Mouse (Mus musculus): Measurements from ENCODE around the gene Arid5b. TPM values are rescaled to one million over a fixed set of nuclear protein-coding genes. Genes with fewer than 3 reads are reported as not detected.

Gene Arid5b
- polyA plus RNA-seq, 1 experiment from 2014 or later = 12.2 TPM

DNA sequence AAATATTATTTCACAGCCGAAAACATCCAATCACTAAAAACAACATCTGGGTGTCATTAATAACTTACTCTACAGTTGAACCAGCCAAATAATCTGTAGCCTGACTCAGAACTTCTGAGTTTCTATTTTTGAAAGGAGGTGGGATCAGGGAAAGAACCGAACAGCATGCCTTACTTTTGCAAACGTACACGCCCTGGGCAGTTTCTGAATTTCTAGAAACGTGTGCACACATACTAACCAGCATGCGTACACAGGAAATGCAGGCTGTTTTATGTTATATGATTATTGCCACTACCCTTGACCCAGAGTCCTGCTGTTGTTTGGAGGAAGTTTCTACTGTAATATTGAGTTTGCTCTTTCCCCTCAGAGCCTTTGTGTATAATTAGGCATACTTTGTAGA lies 109.9 kb downstream of the Arid5b start:
- 72% methylated on average over 6 of the region's 6 CpGs for WGBS (ENCODE audit: insufficient replicate concordance)
- no peak for DNase-seq
- ATAC-seq = no peak
- Histone ChIP-seq H3K27me3 (ENCODE audit: insufficient read depth, low read length) (no peaks in the 10 kb centered on the region), H3K36me3 (replicated peaks; ENCODE audit: insufficient read depth, low read length) (no peaks in the 10 kb centered on the region), H3K9ac (replicated peaks) (no peak overlapping the region), H3K4me2 (ENCODE audit: low read depth, low read length) (no peak overlapping the region), H3K4me3 (ENCODE audit: low read depth, low read length) (no peak overlapping the region), H3K4me1 (ENCODE audit: insufficient read depth) (peaks cover 21% of the 10 kb centered on the region), H3K27ac (ENCODE audit: low read depth) (no peak overlapping the region), H3K9me3 (ENCODE audit: low read length) (no peaks in the 10 kb centered on the region)
- no peak for TF ChIP-seq CTCF (IDR thresholded peaks at IDR 0.05; ENCODE audit: low read depth)
- no peak for TF ChIP-seq EP300 (IDR thresholded peaks at IDR 0.05; ENCODE audit: low read depth)

DNA sequence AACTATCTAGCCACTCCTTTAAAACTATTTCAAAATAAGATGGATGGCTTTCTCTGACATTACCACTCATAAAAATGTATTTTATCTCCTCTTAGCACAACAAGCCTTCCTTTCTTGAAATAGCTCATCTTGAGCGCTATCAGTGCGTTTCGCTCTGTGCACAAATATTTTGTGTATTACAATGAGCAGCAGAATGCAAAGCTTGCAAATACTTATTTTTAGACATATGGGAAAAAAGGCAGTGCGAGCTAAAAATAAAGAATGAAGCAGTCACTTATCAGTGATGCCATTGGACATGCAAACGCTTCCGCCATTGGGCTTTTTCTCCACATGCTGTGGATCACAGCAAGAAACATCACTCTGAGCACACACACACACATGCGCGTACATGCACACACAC lies 110.4 kb downstream of the Arid5b start:
- Histone ChIP-seq H3K9me3 (ENCODE audit: low read length) (no peaks in the 10 kb centered on the region), H3K4me2 (ENCODE audit: low read depth, low read length) (no peak overlapping the region), H3K27ac (ENCODE audit: low read depth) (0 out of 2 replicates have a peak overlapping the region, but pooled peaks have one; percentile 16), H3K4me1 (ENCODE audit: insufficient read depth) (peaks cover 21% of the 10 kb centered on the region), H3K27me3 (ENCODE audit: insufficient read depth, low read length) (no peaks in the 10 kb centered on the region), H3K36me3 (replicated peaks; ENCODE audit: insufficient read depth, low read length) (no peaks in the 10 kb centered on the region), H3K9ac (replicated peaks) (no peak overlapping the region), H3K4me3 (ENCODE audit: low read depth, low read length) (no peak overlapping the region)
- ATAC-seq = peak; percentile 33
- TF ChIP-seq CTCF (IDR thresholded peaks at IDR 0.05; ENCODE audit: low read depth) (no peak), EP300 (IDR thresholded peaks at IDR 0.05; ENCODE audit: low read depth) (peak; percentile 36; the same call in 1 of the 2 replicates)
- 76% methylated on average over 8 of the region's 8 CpGs for WGBS (ENCODE audit: insufficient replicate concordance)
- no peak for DNase-seq

DNA sequence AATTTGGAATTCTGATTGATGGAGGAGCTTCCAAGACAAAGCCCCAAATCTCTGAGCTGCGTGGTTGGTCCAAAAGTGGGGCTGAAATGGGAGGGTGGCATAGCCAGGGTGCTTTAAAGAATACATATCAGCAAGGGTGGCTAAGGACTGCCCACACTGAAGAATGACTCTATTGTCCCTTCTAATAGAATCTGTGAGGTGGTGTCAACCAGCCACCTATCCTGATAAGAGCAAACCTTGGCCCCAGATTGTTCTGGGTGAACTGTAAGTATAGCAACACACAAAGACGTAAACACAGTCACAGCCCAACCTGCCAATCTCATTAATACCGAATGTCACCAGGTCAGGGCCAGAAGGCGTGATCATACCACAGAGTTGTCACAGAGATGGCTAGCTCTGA lies 111.4 kb downstream of the Arid5b start:
- Histone ChIP-seq H3K9ac (replicated peaks) (no peak overlapping the region), H3K4me1 (ENCODE audit: insufficient read depth) (peaks cover 21% of the 10 kb centered on the region), H3K27ac (ENCODE audit: low read depth) (no peak overlapping the region), H3K4me2 (ENCODE audit: low read depth, low read length) (no peak overlapping the region), H3K9me3 (ENCODE audit: low read length) (no peaks in the 10 kb centered on the region), H3K27me3 (ENCODE audit: insufficient read depth, low read length) (no peaks in the 10 kb centered on the region), H3K36me3 (replicated peaks; ENCODE audit: insufficient read depth, low read length) (no peaks in the 10 kb centered on the region; the same call in 1 of the 2 replicates), H3K4me3 (ENCODE audit: low read depth, low read length) (no peak overlapping the region)
- TF ChIP-seq EP300 (IDR thresholded peaks at IDR 0.05; ENCODE audit: low read depth) (no peak), CTCF (IDR thresholded peaks at IDR 0.05; ENCODE audit: low read depth) (no peak)
- DNase-seq (no peak), ATAC-seq (no peak)
- WGBS (ENCODE audit: insufficient replicate concordance) = 68% methylated on average over 4 of the region's 4 CpGs

DNA sequence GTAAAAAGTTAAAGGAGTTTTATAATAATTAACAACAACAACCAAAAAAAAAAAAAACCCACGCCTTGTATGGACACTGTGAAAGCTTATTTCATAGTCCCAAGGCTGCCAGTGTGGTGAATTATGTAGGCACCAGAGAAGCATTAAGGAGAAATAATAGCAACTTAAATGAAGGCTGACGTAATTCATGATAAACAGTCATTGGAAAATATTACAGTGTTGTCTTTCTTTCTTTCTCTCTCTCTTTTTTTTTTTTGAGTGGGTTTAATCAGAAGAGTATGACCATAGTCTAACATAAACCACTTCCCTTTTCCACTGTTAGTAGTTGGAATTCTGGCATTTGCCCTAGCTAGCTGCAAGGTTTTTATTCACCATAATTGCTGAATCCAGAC lies 111.8 kb downstream of the Arid5b start:
- 83% methylated on average over 2 of the region's 2 CpGs for WGBS (ENCODE audit: insufficient replicate concordance)
- no peak for ATAC-seq

DNA sequence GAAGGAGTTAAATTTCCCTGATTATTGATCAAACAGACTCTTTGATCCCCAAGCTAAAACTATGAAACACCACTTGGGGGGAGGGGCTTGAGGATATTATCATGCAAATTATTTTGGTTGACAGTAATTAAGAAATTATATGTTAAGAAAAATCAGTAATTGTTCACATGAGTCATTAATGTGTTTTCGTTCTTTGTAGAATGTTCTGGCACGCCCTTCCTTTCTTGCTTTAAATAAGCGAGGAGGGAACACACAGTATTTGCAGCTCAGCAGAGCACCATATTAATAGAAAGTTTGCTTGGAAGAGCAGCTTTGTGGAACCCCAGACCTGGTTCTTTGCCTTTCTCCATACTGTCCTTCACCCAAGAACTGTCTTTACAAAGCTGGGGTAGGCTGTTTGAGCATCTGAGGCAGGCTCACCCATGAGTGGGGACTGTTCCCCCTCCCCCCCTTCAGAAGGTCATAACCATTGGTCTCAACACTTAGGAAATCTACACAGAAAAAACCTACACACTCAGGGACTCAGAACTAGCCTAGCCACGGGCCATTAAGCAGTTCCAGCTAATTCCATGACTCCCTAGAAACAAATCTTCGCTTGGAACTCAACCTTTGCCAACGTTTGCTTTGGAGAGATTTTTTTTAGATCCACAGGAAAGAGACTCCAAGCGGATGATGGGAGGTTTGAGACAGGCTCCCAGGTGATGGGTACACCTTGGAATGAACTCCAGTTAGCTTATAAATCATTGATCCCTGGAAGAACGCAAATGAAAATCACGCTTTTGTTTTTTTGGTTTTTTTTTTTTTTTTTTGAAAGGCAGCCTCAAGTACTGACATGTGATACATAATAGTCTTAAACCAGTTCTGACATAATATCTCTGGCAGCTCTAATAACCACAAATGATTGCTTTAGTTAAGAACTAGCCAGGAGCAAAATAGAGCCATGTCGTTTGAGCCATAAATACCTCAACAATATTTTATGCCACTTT lies 112.5 kb downstream of the Arid5b start:
- Histone ChIP-seq H3K4me1 (ENCODE audit: insufficient read depth) (peaks cover 21% of the 10 kb centered on the region), H3K9me3 (ENCODE audit: low read length) (no peaks in the 10 kb centered on the region), H3K27ac (ENCODE audit: low read depth) (no peak overlapping the region), H3K4me2 (ENCODE audit: low read depth, low read length) (no peak overlapping the region), H3K27me3 (ENCODE audit: insufficient read depth, low read length) (no peaks in the 10 kb centered on the region), H3K36me3 (replicated peaks; ENCODE audit: insufficient read depth, low read length) (no peaks in the 10 kb centered on the region; the same call in 1 of the 2 replicates), H3K9ac (replicated peaks) (no peak overlapping the region), H3K4me3 (ENCODE audit: low read depth, low read length) (no peak overlapping the region)
- DNase-seq (no peak), ATAC-seq (no peak)
- no peak for TF ChIP-seq EP300 (IDR thresholded peaks at IDR 0.05; ENCODE audit: low read depth)
- TF ChIP-seq CTCF (IDR thresholded peaks at IDR 0.05; ENCODE audit: low read depth) = no peak
- 69% methylated on average over 10 of the region's 10 CpGs for WGBS (ENCODE audit: insufficient replicate concordance)

More for the DNA sequence above, 111.8 kb downstream of the Arid5b start:
- Histone ChIP-seq H3K4me1 (ENCODE audit: insufficient read depth) (peaks cover 21% of the 10 kb centered on the region), H3K9ac (replicated peaks) (no peak overlapping the region), H3K36me3 (replicated peaks; ENCODE audit: insufficient read depth, low read length) (no peaks in the 10 kb centered on the region; the same call in 1 of the 2 replicates), H3K27ac (ENCODE audit: low read depth) (no peak overlapping the region), H3K27me3 (ENCODE audit: insufficient read depth, low read length) (no peaks in the 10 kb centered on the region), H3K4me2 (ENCODE audit: low read depth, low read length) (no peak overlapping the region), H3K4me3 (ENCODE audit: low read depth, low read length) (no peak overlapping the region), H3K9me3 (ENCODE audit: low read length) (no peaks in the 10 kb centered on the region)
- no peak for DNase-seq
- no peak for TF ChIP-seq CTCF (IDR thresholded peaks at IDR 0.05; ENCODE audit: low read depth)
- no peak for TF ChIP-seq EP300 (IDR thresholded peaks at IDR 0.05; ENCODE audit: low read depth)

All from liver, postnatal 0 days (tissue).